Mouse (Mus musculus): ENCODE results near the gene Prc1.

Gene Prc1

GRCm38 (mm10) chr7:80294062-80294763 lies at the start of gene Prc1:
TSS of gene Prc1 (plus strand) at chr7:80294450.
- DNase-seq (ENCODE audit: low spot score) = peak; percentile 99

DNA sequence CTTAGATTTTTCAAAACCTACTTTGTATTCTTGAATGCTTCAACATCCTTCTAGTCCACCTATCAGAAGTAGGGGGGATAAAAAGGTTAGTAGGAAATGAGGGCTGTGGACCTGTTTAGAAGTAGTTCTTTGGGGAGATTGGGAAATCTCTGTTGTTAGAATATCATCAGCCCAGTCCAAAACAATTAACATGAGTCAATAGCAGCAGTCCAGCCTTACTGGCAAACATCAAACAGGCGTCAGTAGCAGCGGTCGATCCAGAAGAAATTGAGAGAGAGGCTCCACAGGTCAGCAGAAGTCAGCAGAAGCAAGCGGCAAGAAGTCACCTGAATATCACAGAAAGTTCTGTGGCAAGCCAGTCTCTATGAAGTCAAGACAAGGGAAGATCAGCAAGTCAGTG lies 49.4 kb upstream of the Prc1 start:
- no peak for DNase-seq (ENCODE audit: low spot score)

DNA sequence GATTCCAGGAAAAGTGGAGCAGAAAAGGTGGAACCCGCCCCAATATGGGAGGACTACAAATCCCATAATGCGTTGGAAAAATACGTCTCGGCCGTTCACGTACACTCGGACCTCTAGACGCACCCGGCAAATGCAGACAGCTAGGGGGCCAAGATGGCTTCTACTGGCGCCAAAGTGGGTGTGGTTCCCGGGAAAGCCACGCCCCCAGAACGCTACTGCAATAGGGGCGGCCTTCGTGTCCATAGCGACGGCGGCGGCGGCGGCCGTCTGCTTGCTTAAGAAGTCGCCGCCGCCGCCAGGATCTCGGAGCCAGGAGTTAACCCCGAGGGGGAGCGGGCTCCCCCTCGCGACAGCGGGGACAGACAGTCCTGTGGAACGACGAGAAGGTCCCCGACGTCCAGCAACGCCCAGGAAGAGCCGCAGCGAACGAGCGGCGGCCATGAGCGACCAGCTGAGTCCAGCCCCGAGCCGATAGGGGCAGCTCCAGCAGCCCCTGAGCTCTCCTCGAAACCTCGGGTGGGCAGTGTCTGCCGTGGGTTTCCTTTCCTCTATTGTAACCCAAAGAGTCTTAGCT lies 48.0 kb upstream of the Prc1 start, which contains the start of gene Ttll13:
TSS of gene Ttll13 (plus strand) at position 229 of the 574 bp plus-strand sequence.
- peak; percentile 91 for DNase-seq (ENCODE audit: low spot score)

DNA sequence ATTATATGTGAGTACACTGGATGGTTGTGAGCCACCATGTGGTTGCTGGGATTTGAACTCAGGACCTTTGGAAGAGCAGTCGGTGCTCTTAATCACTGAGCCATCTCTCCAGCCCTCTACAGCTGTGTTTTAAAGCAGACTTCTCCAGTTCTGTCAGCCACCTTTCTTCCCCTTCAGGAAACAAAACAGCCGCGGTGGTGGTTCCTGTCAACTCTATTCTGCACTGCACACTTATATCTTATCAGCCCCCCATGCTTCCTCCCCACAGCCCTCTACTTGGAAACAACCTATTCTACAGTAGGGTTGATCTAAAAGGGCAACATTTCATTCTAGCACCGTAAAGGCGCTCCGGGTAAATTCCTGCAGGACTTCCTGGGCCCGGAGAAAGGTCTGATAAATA lies 47.4 kb upstream of the Prc1 start:
- DNase-seq (ENCODE audit: low spot score) = no peak

DNA sequence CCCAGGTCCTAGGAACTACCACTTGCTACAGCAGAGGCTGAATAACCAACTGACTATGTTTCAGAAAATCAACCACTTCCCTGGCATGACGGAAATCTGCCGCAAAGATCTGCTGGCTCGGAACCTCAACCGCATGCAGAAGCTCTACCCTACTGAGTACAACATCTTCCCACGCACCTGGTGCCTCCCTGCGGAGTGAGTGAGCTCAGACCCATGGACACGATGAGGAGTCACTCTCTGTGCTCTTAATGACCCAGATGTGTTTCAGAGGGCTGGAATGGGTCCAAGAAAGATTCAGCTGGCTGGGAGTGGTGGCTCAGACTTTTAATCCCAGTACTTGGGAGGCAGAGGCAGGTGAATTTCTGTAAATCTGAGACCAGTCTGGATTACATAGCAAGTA lies 41.8 kb upstream of the Prc1 start:
- DNase-seq (ENCODE audit: low spot score) = no peak

GRCm38 (mm10) chr7:80252886-80253285 lies 41.4 kb upstream of the Prc1 start:
- no peak for DNase-seq (ENCODE audit: low spot score)

DNA sequence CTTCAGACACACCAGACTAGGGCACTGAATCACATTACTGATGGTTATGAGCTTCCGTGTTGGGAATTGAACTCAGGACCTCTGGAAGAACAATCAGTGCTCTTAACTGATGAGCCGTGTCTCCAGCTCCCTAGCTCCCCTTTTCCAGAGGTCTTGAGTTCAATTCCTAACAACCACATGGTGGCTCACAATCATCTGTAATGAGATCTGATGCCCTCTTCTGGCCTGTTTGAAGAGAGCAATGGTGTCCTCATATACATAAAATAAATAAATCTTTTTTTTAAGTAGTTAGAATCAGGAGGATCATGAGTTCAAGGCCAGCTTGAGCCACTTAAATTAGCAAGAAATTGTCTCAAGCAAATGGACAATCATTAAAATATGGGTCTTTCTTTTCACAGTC lies 38.3 kb upstream of the Prc1 start:
- DNase-seq (ENCODE audit: low spot score) = no peak

- DNase-seq (ENCODE audit: low spot score) = no peak
These were observed 36.5 kb upstream of the Prc1 start for GRCm38 (mm10) chr7:80257706-80258105.

GRCm38 (mm10) chr7:80260625-80261371 lies 33.5 kb upstream of the Prc1 start, which contains the start of gene Ngrn:
TSS of gene Ngrn (plus strand) at chr7:80261215.
- DNase-seq (ENCODE audit: low spot score) = peak; percentile 60

DNA sequence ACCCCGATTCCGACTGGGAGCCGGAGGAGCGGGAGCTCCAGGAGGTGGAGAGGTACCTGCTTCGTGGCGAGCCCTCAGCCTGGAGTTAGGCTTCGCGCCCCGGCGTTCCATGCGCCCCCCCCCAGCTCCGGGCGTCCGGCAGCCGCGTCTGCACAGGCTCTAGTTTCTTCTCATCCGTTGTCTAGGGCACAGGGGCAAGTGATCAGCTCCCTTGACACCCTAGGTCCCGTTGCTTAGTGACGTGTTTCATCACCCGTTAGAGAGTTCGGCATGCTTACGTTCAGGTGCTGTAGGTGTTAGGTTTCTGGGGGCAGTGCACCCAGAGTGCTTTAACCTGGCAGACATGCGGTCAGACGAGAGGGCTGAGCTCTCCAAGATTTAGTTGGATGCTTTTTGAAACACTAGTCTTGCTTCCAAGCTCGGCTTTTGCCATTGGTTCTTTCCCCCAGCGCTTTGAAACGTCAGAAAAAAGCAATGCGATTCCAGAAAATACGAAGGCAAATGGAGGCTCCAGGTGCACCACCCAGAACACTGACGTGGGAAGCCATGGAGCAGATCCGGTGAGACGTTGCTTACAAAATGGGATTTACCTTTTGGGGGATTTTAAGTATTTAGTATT lies 32.8 kb upstream of the Prc1 start:
- DNase-seq (ENCODE audit: low spot score) = no peak

GRCm38 (mm10) chr7:80264606-80265005 lies 29.6 kb upstream of the Prc1 start:
- DNase-seq (ENCODE audit: low spot score) = no peak

GRCm38 (mm10) chr7:80267764-80268163 lies 26.5 kb upstream of the Prc1 start:
- DNase-seq (ENCODE audit: low spot score) = no peak

GRCm38 (mm10) chr7:80268897-80269750 lies 25.1 kb upstream of the Prc1 start, which contains the start of gene Vps33b:
TSS of gene Vps33b (plus strand) at chr7:80269649.
- DNase-seq (ENCODE audit: low spot score) = peak; percentile 96

DNA sequence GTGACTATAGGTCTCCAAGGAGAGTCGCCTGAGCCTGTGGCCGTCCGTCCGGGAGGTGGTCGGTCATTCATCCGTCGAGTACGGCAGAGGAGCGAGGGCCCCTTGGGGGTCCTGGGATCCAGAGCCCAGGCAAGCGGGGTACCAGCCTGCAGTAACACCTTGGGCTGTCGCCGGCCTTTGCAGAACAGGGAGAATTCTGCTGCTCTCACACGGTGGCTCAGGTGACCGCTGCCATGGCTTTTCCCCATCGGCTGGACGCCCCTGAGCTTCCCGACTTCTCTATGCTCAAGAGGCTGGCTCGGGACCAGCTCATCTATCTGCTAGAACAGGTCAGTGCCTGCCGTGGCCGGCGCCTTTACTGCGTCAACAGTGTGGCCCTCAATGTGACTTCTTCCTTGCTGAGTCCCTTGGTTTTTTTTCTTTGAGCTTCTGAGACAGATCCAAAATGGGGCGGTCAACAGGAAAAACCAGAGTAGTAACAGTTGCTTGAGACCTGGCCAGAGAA lies 24.4 kb upstream of the Prc1 start:
- no peak for DNase-seq (ENCODE audit: low spot score)

DNA sequence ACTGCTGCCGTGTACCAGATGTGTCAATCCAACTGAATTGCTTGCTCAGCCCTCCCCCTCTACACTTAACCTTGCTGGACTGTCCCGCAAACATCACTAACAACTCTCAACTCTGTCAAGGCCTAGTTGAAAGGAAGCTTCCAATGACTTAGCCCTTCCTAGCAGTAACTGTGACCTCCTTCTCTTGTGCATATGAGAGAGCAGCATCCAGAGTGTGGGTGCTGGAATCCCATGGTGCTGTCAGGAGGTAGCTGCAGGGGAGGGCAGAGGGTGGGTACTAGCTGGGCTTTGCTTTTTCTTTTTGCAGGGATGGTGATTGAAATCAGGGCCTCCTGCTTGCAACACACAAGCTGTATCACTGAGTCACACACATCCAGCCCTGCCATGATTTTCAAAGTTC lies 20.8 kb upstream of the Prc1 start:
- no peak for DNase-seq (ENCODE audit: low spot score)

DNA sequence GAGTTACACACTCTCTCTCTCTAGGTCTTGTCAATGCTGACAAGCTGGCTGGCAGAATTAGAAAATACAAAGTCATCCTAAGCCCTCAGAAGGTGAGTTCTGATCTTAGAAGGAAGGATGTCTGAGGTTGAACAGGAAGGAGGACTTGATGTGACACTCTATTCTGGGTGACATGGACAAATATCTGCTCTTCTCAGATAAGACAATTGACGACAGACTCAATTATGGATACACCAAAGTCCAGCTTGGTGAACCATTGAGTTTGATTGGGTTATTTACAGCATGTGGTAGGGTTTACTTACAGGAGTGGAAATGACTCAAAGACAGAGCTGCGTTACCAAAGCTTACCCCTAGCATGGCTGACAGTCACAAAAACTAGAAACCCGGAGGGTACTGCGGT lies 17.9 kb upstream of the Prc1 start:
- DNase-seq (ENCODE audit: low spot score) = no peak

DNA sequence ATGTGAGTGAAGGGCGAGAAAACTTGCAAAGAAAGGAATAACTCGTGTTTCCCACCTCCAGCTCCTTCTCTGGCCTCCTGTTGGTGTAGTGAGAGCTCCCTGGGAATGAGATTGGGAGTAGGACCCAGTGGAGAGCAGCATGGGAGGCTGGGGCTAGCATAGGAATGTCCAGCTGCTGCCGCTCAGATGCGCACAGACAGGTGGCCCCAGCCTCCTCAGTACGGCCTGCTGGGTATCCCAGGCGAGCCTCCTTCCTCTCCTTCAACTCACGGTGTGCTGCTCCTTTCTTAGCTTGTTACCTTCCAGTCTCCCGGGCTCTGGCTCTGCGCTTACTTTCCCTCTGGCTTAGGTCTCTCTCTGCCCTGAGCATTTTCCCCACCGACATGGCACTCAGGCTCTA lies 14.2 kb upstream of the Prc1 start:
- DNase-seq (ENCODE audit: low spot score) = no peak

GRCm38 (mm10) chr7:80280998-80281397 lies 13.3 kb upstream of the Prc1 start:
- no peak for DNase-seq (ENCODE audit: low spot score)

- no peak for DNase-seq (ENCODE audit: low spot score)
These were observed 12.6 kb upstream of the Prc1 start for GRCm38 (mm10) chr7:80281646-80282045.

GRCm38 (mm10) chr7:80283226-80283918 lies 10.9 kb upstream of the Prc1 start:
- DNase-seq (ENCODE audit: low spot score) = no peak

GRCm38 (mm10) chr7:80284391-80284790 lies 9.9 kb upstream of the Prc1 start:
- no peak for DNase-seq (ENCODE audit: low spot score)
